Mouse (Mus musculus) testis, postnatal 14 days (tissue): ENCODE results near the gene Marco.

Experiments
- DNase-seq: peaks from one replicate; pipeline ENCODE4 v3.0.0; 2021; ENCODE audit warnings: low spot score

Marco gene

DNA sequence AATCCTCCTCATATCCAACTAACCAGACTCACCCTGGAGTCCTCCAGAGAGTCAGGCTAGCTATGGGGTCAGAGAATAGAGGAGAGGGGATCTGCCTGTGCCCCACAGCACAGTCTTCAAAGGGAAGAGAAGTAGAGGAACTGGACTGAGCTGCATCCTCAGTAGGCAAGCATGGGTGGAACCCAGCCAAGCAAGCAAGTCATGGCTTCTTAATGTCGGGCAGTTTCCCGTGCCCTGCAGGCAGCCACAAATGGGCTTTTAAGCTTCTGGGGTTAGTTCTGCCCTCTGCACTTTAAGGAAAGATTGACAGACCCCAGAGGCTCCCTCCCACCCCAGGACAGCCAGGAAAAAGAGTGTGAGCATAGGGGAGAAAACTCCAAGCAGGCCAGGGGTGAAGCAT, 63.2 kb downstream of the Marco start:
- no peak for DNase-seq

DNA sequence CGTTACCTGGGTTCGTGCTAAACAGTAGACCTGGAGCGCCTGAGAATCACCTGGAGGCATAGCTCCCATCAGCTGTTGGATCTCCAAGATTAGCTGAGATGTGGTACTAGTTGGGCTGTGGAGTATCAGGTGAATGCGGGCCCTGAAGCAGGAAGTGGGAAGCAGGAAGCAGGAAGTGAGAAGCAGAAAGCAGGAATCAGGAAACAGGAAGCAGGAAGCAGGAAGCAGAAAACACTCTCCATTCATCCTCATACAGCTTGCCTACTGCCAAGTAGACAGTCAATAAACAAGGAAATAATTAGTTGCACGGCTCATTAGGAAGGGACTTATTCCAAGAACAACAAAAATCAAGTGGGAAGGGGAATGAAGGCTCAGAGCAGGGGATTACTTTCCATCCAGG, 69.2 kb downstream of the Marco start:
- no peak for DNase-seq

DNA sequence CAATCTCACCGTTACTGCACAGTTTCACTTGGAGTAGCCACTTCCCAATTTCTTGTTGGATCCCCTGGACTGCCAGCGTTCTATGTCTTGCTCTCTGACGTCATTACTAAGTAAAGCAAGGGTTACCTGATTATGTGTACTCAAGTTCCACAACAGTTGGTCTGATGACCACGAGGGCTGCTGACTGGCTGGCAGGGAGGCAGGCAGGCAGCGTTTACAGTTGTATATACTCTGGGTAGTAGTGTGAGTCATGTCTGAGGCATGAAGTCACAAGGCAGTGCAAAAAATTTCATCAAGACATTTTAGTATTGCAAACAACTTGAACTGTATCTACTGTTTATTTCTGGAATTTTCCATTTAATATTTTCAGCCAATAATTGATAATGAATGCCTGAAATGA, 74.7 kb downstream of the Marco start:
- DNase-seq = no peak

DNA sequence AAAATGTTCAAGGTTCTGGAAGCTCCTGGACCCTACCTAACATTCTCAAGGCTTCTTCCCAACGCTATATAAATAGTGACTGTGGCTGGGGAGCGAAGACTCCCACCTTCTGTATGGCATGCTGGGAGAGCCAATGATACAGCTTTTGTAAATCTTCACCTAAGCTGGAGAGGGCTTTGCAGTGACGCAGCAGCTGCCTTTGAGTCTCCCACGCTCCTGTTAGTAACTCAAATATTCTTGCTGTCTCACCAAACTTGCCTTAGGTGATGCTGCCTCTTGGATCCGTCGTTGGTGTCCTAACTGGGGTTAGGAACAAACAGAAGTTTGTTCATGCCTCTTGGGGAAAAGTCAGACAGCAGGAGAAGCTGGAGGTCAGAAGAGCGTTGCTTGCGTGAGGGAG, 79.2 kb downstream of the Marco start:
- DNase-seq = no peak
